Mouse (Mus musculus) bone marrow macrophage, adult 2 months (primary cell): ENCODE results near the gene Mib2.

Source experiments
- CTCF ChIP-seq: IDR thresholded peaks from 2 replicates; pipeline ENCODE4 v1.5.1; 2012; ENCODE audit warnings: low read depth, mild to moderate bottlenecking, low read length, moderate library complexity
- POLR2A ChIP-seq: IDR thresholded peaks from 2 replicates; pipeline ENCODE4 v1.6.1; 2012; ENCODE audit warnings: mild to moderate bottlenecking, low read depth, low read length, borderline replicate concordance

- TF ChIP-seq CTCF (no peak), POLR2A (no peak)
Measured at GRCm38 (mm10) chr4:155703425-155703929, 34.5 kb upstream of the Mib2 start.
